Mouse (Mus musculus) kidney, embryonic 15.5 days (tissue): ENCODE results near the gene Gm21190. TPM values are rescaled to one million over a fixed set of nuclear protein-coding genes. Genes with fewer than 3 reads are reported as not detected.
"Not testable (repeated sequence)": the region's sequence is repeated elsewhere in the genome, so short reads cannot be mapped to it uniquely, and the experiment has no call there.

Experiments
- ATAC-seq: fragments of 200-750 bp; cut with Nextera tagmentation; replicated peaks from 2 replicates; pipeline ENCODE4 v1.8.0; 2017; ENCODE audit warnings: moderate TSS enrichment; ENCODE audit not compliant: low FRiP score
- H3K27ac ChIP-seq: fragments of 300-500 bp; sonication (generic); 2 replicates; pipeline ENCODE4 v1.5.1; 2015; ENCODE audit warnings: mild to moderate bottlenecking, inconsistent platforms
- H3K27me3 ChIP-seq: fragments of 300-500 bp; sonication (generic); 2 replicates; pipeline ENCODE4 v1.6.1; 2015; ENCODE audit warnings: inconsistent platforms
- H3K36me3 ChIP-seq: fragments of 300-500 bp; sonication (generic); 2 replicates; pipeline ENCODE4 v1.6.1; 2015; ENCODE audit warnings: inconsistent platforms
- H3K4me1 ChIP-seq: fragments of 300-500 bp; sonication (generic); 2 replicates; pipeline ENCODE4 v1.6.1; 2015; ENCODE audit warnings: inconsistent platforms
- H3K4me2 ChIP-seq: fragments of 300-500 bp; sonication (generic); 2 replicates; pipeline ENCODE4 v1.6.1; 2015; ENCODE audit warnings: moderate library complexity, mild to moderate bottlenecking, inconsistent platforms
- H3K4me3 ChIP-seq: fragments of 300-500 bp; sonication (generic); replicated peaks from 2 replicates; pipeline ENCODE4 v1.5.1; 2015; ENCODE audit warnings: mild to moderate bottlenecking, inconsistent platforms
- H3K9ac ChIP-seq: fragments of 300-500 bp; sonication (generic); 2 replicates; pipeline ENCODE4 v1.6.1; 2015; ENCODE audit warnings: mild to moderate bottlenecking, inconsistent platforms
- H3K9me3 ChIP-seq: fragments of 300-500 bp; sonication (generic); replicated peaks from 2 replicates; pipeline ENCODE4 v1.6.1; 2016; ENCODE audit warnings: inconsistent platforms
- WGBS: fragments of 180-500 bp; shearing (Covaris S2); methylation state at CpG from one replicate; pipeline ENCODE4 v1.1.7; 2015; ENCODE audit warnings: mixed read lengths; 5-methylcytosine and 5-hydroxymethylcytosine counted together
- polyA plus RNA-seq: library from polyadenylated mRNA; unstranded; fragments of >200 nt; fragmentation: Nextera tagmentation; extraction: Ambion mirVana; gene quantifications from 2 replicates; pipeline ENCODE4 v1.2.1, GENCODE M21; 2015

Gene Gm21190
- polyA plus RNA-seq, 1 experiment from 2014 or later: not detected

GRCm38 (mm10) chr5:15509911-15510310 is 19.1 kb downstream of the Gm21190 start:
- WGBS: 74% methylated on average over 1 of the region's 1 CpGs

GRCm38 (mm10) chr5:15508460-15509451 is 20.3 kb downstream of the Gm21190 start:
- H3K9me3 ChIP-seq: peaks cover 26% of the 10 kb centered on the region
- H3K27ac ChIP-seq, H3K27me3 ChIP-seq, ATAC-seq, H3K4me1 ChIP-seq, H3K4me2 ChIP-seq, H3K36me3 ChIP-seq, H3K4me3 ChIP-seq, H3K9ac ChIP-seq: not testable (repeated sequence)
- WGBS: 66% methylated on average over 6 of the region's 6 CpGs

More at GRCm38 (mm10) chr5:15509911-15510310, 19.1 kb downstream of the Gm21190 start:
- not testable (repeated sequence) for H3K9ac ChIP-seq, H3K27ac ChIP-seq, H3K4me1 ChIP-seq, H3K36me3 ChIP-seq, H3K4me3 ChIP-seq, H3K27me3 ChIP-seq, ATAC-seq, H3K4me2 ChIP-seq
- peaks cover 22% of the 10 kb centered on the region for H3K9me3 ChIP-seq

GRCm38 (mm10) chr5:15507757-15508459 is 21.1 kb downstream of the Gm21190 start:
- 60% methylated on average over 6 of the region's 6 CpGs for WGBS
- H3K27ac ChIP-seq, H3K4me3 ChIP-seq, H3K4me1 ChIP-seq, H3K27me3 ChIP-seq, H3K4me2 ChIP-seq, H3K9ac ChIP-seq, H3K36me3 ChIP-seq: not testable (repeated sequence)
- H3K9me3 ChIP-seq: peaks cover 24% of the 10 kb centered on the region
- peak; percentile 83 for ATAC-seq

- WGBS: 77% methylated on average over 3 of the region's 3 CpGs
- Histone ChIP-seq H3K36me3 (no peaks in the 10 kb centered on the region), H3K27ac (no peak overlapping the region), H3K4me3 (no peak overlapping the region), H3K9ac (no peak overlapping the region), H3K4me1 (no peaks in the 10 kb centered on the region), H3K4me2 (no peak overlapping the region), H3K27me3 (no peaks in the 10 kb centered on the region), H3K9me3 (peaks cover 22% of the 10 kb centered on the region)
- 0 out of 2 replicates have a peak, but pooled peaks have one; percentile 40 for ATAC-seq
Measured at GRCm38 (mm10) chr5:15507309-15507619, 21.8 kb downstream of the Gm21190 start.

GRCm38 (mm10) chr5:15506575-15507308 is 22.3 kb downstream of the Gm21190 start:
- peak; percentile 80 for ATAC-seq
- H3K4me3 ChIP-seq: peak overlapping the region; percentile 19
- no peak overlapping the region for H3K27ac ChIP-seq
- no peaks in the 10 kb centered on the region for H3K4me1 ChIP-seq
- peak overlapping the region; percentile 40 for H3K4me2 ChIP-seq
- WGBS: 50% methylated on average over 16 of the region's 16 CpGs
- H3K27me3 ChIP-seq: no peaks in the 10 kb centered on the region
- peaks cover 19% of the 10 kb centered on the region for H3K9me3 ChIP-seq
- H3K36me3 ChIP-seq: no peaks in the 10 kb centered on the region
- H3K9ac ChIP-seq: no peak overlapping the region

GRCm38 (mm10) chr5:15498774-15499400 is 30.1 kb downstream of the Gm21190 start:
- 39% methylated on average over 5 of the region's 5 CpGs for whole genome bisulfite sequencing
- H3K4me2 ChIP-seq, H3K36me3 ChIP-seq, H3K9ac ChIP-seq, H3K27me3 ChIP-seq, H3K27ac ChIP-seq, H3K4me3 ChIP-seq, H3K4me1 ChIP-seq: not testable (repeated sequence)
- H3K9me3 ChIP-seq: peaks cover 13% of the 10 kb centered on the region
- peak; percentile 82 for ATAC-seq

GRCm38 (mm10) chr5:15498350-15498749 is 30.7 kb downstream of the Gm21190 start:
- not testable (repeated sequence) for H3K27ac ChIP-seq, H3K9ac ChIP-seq, H3K4me3 ChIP-seq, ATAC-seq, H3K36me3 ChIP-seq, H3K4me2 ChIP-seq, H3K4me1 ChIP-seq, H3K9me3 ChIP-seq, H3K27me3 ChIP-seq
- 71% methylated on average over 3 of the region's 3 CpGs for WGBS

- H3K4me1 ChIP-seq, H3K36me3 ChIP-seq, H3K4me2 ChIP-seq, H3K27ac ChIP-seq, ATAC-seq, H3K9ac ChIP-seq, H3K27me3 ChIP-seq, H3K4me3 ChIP-seq, H3K9me3 ChIP-seq: not testable (repeated sequence)
- 59% methylated on average over 2 of the region's 2 CpGs for WGBS
Measured at GRCm38 (mm10) chr5:15490934-15491333, 38.1 kb downstream of the Gm21190 start.

- Histone ChIP-seq H3K4me2 (no peak overlapping the region), H3K9ac (no peak overlapping the region), H3K9me3 (peaks cover 14% of the 10 kb centered on the region), H3K4me3 (no peak overlapping the region), H3K27ac (no peak overlapping the region), H3K4me1 (no peaks in the 10 kb centered on the region), H3K27me3 (no peaks in the 10 kb centered on the region), H3K36me3 (no peaks in the 10 kb centered on the region)
- ATAC-seq: peak; percentile 75; the same call in 1 of the 2 replicates
- 83% methylated on average over 5 of the region's 5 CpGs for WGBS
Measured at GRCm38 (mm10) chr5:15488743-15489142, 40.3 kb downstream of the Gm21190 start.

GRCm38 (mm10) chr5:15484616-15485015 is 44.4 kb downstream of the Gm21190 start:
- not testable (repeated sequence) for H3K4me1 ChIP-seq, H3K4me3 ChIP-seq, H3K27ac ChIP-seq, H3K27me3 ChIP-seq, H3K4me2 ChIP-seq, ATAC-seq, H3K9ac ChIP-seq, H3K36me3 ChIP-seq
- 27% methylated on average over 2 of the region's 2 CpGs for WGBS
- H3K9me3 ChIP-seq: peaks cover 24% of the 10 kb centered on the region

- H3K9me3 ChIP-seq: peaks cover 21% of the 10 kb centered on the region
- not testable (repeated sequence) for H3K4me1 ChIP-seq, H3K4me2 ChIP-seq, H3K27me3 ChIP-seq, H3K9ac ChIP-seq, ATAC-seq, H3K27ac ChIP-seq, H3K36me3 ChIP-seq, H3K4me3 ChIP-seq
- 58% methylated on average over 4 of the region's 4 CpGs for WGBS
Measured at GRCm38 (mm10) chr5:15483576-15483975, 45.4 kb downstream of the Gm21190 start.
